Mouse (Mus musculus) heart, embryonic 12.5 days (tissue): Measurements from ENCODE around the gene Ufsp2. TPM values are rescaled to one million over a fixed set of nuclear protein-coding genes. Genes with fewer than 3 reads are reported as not detected.

ENCODE experiments used
- ATAC-seq: fragments of 200-750 bp; cut with Nextera tagmentation; 2 replicates; pipeline ENCODE4 v1.8.0; 2017; ENCODE audit warnings: moderate TSS enrichment, moderate library complexity; ENCODE audit not compliant: insufficient number of reproducible peaks, low FRiP score
- H3K27ac ChIP-seq: fragments of 300-500 bp; sonication (generic); 2 replicates; pipeline ENCODE4 v1.5.1; 2016; ENCODE audit warnings: mild to moderate bottlenecking, moderate library complexity; ENCODE audit not compliant: poor library complexity, severe bottlenecking
- H3K27me3 ChIP-seq: fragments of 300-500 bp; sonication (generic); replicated peaks from 2 replicates; pipeline ENCODE4 v1.6.1; 2016; ENCODE audit warnings: mild to moderate bottlenecking, moderate library complexity
- H3K36me3 ChIP-seq: fragments of 300-500 bp; sonication (generic); 2 replicates; pipeline ENCODE4 v1.6.1; 2016; ENCODE audit warnings: mild to moderate bottlenecking, moderate library complexity
- H3K4me1 ChIP-seq: fragments of 300-500 bp; sonication (generic); replicated peaks from 2 replicates; pipeline ENCODE4 v1.6.1; 2016; ENCODE audit warnings: mild to moderate bottlenecking
- H3K4me2 ChIP-seq: fragments of 300-500 bp; sonication (generic); 2 replicates; pipeline ENCODE4 v1.6.1; 2016; ENCODE audit warnings: mild to moderate bottlenecking, moderate library complexity
- H3K4me3 ChIP-seq: fragments of 300-500 bp; sonication (generic); 2 replicates; pipeline ENCODE4 v1.5.1; 2016; ENCODE audit warnings: mild to moderate bottlenecking
- H3K9ac ChIP-seq: fragments of 300-500 bp; sonication (generic); 2 replicates; pipeline ENCODE4 v1.6.1; 2016; ENCODE audit warnings: mild to moderate bottlenecking, moderate library complexity
- H3K9me3 ChIP-seq: fragments of 300-500 bp; sonication (generic); replicated peaks from 2 replicates; pipeline ENCODE4 v1.6.1; 2016; ENCODE audit warnings: mild to moderate bottlenecking, moderate library complexity
- WGBS: fragments of 180-500 bp; shearing (Covaris S2); methylation state at CpG from one replicate; pipeline ENCODE4 v1.1.7; 2016; 5-methylcytosine and 5-hydroxymethylcytosine counted together
- polyA plus RNA-seq: library from polyadenylated mRNA; unstranded; fragments of >200 nt; fragmentation: Nextera tagmentation; extraction: Ambion mirVana; gene quantifications from 2 replicates; pipeline ENCODE4 v1.2.1, GENCODE M21; 2016

The Ufsp2 gene
- polyA plus RNA-seq, 1 experiment from 2014 or later, result 63.7 TPM

GRCm38 (mm10) chr8:46022758-46023157 is 47.4 kb downstream of the Ufsp2 start:
- H3K4me1 ChIP-seq, result peaks cover 13% of the 10 kb centered on the region; the same call in 1 of the 2 replicates
- no peaks in the 10 kb centered on the region for H3K9me3 ChIP-seq
- no peak overlapping the region for H3K4me2 ChIP-seq
- no peaks in the 10 kb centered on the region for H3K27me3 ChIP-seq
- ATAC-seq, result no peak
- WGBS, result 87% methylated on average over 9 of the region's 9 CpGs
- H3K27ac ChIP-seq, result no peak overlapping the region
- H3K4me3 ChIP-seq, result no peak overlapping the region
- no peaks in the 10 kb centered on the region for H3K36me3 ChIP-seq
- no peak overlapping the region for H3K9ac ChIP-seq

- Histone ChIP-seq H3K27ac (no peak overlapping the region), H3K4me3 (no peak overlapping the region), H3K9me3 (no peaks in the 10 kb centered on the region), H3K4me1 (peaks cover 13% of the 10 kb centered on the region; the same call in 1 of the 2 replicates), H3K9ac (no peak overlapping the region), H3K4me2 (no peak overlapping the region), H3K36me3 (peaks cover under 1% of the 10 kb centered on the region; the same call in 1 of the 2 replicates), H3K27me3 (no peaks in the 10 kb centered on the region)
- WGBS, result 43% methylated on average over 4 of the region's 4 CpGs
- no peak for ATAC-seq
Observed at GRCm38 (mm10) chr8:46024392-46024791, 49.1 kb downstream of the Ufsp2 start.

GRCm38 (mm10) chr8:46036217-46036616 is 60.9 kb downstream of the Ufsp2 start:
- WGBS, result 77% methylated on average over 11 of the region's 11 CpGs
- no peak overlapping the region for H3K4me2 ChIP-seq

GRCm38 (mm10) chr8:46039666-46040065 is 64.3 kb downstream of the Ufsp2 start:
- H3K4me1 ChIP-seq, result peaks cover 8% of the 10 kb centered on the region
- no peaks in the 10 kb centered on the region for H3K27me3 ChIP-seq
- H3K36me3 ChIP-seq, result peaks cover 23% of the 10 kb centered on the region
- no peak overlapping the region for H3K27ac ChIP-seq
- no peak overlapping the region for H3K4me3 ChIP-seq
- ATAC-seq, result no peak
- H3K9me3 ChIP-seq, result no peaks in the 10 kb centered on the region
- WGBS, result 70% methylated on average over 1 of the region's 1 CpGs
- no peak overlapping the region for H3K4me2 ChIP-seq
- H3K9ac ChIP-seq, result no peak overlapping the region

More at GRCm38 (mm10) chr8:46036217-46036616, 60.9 kb downstream of the Ufsp2 start:
- peaks cover 25% of the 10 kb centered on the region for H3K36me3 ChIP-seq
- peaks cover 8% of the 10 kb centered on the region for H3K4me1 ChIP-seq
- H3K9ac ChIP-seq, result no peak overlapping the region
- H3K4me3 ChIP-seq, result no peak overlapping the region
- no peaks in the 10 kb centered on the region for H3K9me3 ChIP-seq
- no peak overlapping the region for H3K27ac ChIP-seq
- H3K27me3 ChIP-seq, result no peaks in the 10 kb centered on the region
- ATAC-seq, result no peak

GRCm38 (mm10) chr8:46040260-46040659 is 64.9 kb downstream of the Ufsp2 start:
- Histone ChIP-seq H3K4me1 (peaks cover 8% of the 10 kb centered on the region), H3K9ac (no peak overlapping the region; the same call in 1 of the 2 replicates), H3K36me3 (peaks cover 23% of the 10 kb centered on the region), H3K4me2 (0 out of 2 replicates have a peak overlapping the region, but pooled peaks have one; percentile 12), H3K27me3 (no peaks in the 10 kb centered on the region), H3K9me3 (no peaks in the 10 kb centered on the region), H3K4me3 (no peak overlapping the region), H3K27ac (no peak overlapping the region)
- 47% methylated on average over 13 of the region's 13 CpGs for WGBS
- ATAC-seq, result no peak

Other genes with a start within 250 kb of the Ufsp2 start
- gene Pdlim3, start 90.1 kb upstream of the Ufsp2 start, polyA plus RNA-seq, result 336 and 344 TPM in 2 replicates
- gene Ccdc110, start 40.9 kb upstream of the Ufsp2 start, polyA plus RNA-seq, result 0.06 and 0.20 TPM in 2 replicates
- gene 1700029J07Rik, start 276 bp upstream of the Ufsp2 start, polyA plus RNA-seq, result 2.5 and 3.2 TPM in 2 replicates
- gene Lrp2bp, start 23.8 kb downstream of the Ufsp2 start, polyA plus RNA-seq, result 0.85 and 1.0 TPM in 2 replicates
- 13.4 and 15.9 TPM in 2 replicates for gene Ankrd37, start 30.2 kb downstream of the Ufsp2 start, polyA plus RNA-seq
- 21.4 and 22.6 TPM in 2 replicates for gene Cfap97, start 176.2 kb downstream of the Ufsp2 start, polyA plus RNA-seq
- gene Snx25, start 176.6 kb downstream of the Ufsp2 start, polyA plus RNA-seq, result 5.8 and 6.3 TPM in 2 replicates
- 1,672 and 1,682 TPM in 2 replicates for gene Slc25a4, start 235.8 kb downstream of the Ufsp2 start, polyA plus RNA-seq